Mouse (Mus musculus): Measurements from ENCODE around the gene Acad11. TPM values are rescaled to one million over a fixed set of nuclear protein-coding genes. Genes with fewer than 3 reads are reported as not detected.

Gene Acad11
- polyA plus RNA-seq, 1 experiment, result 27.9 TPM

DNA sequence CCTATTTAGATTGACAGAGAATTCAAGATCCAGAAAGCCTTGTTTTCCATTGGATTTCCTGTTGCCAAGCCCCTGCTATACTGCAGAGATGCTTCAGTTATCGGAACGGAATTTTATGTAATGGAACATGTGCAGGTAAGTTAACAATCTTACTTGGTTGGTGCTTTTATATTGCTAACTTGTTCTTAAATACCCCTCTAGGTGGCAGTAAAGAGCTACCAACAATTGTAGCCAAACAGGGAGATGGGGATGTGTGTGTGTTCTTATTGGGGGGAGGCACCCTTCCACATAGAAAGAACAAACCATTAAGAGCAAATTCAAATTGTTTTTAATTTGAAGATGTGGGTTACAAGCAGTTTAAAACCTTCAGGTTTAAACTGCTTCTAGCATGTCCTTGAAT is 12.6 kb downstream of the Acad11 start:
- Histone ChIP-seq H3K4me3 (ENCODE audit: insufficient read depth, low read length) (no peak overlapping the region), H3K27ac (ENCODE audit: insufficient read depth, low read length) (no peak overlapping the region), H3K4me1 (ENCODE audit: control insufficient read depth, insufficient read depth, low read length) (no peaks in the 10 kb centered on the region)
- TF ChIP-seq POLR2A (IDR thresholded peaks at IDR 0.05; ENCODE audit: extremely low read depth, insufficient read depth, low read length) (no peak), CTCF (IDR thresholded peaks at IDR 0.05; ENCODE audit: extremely low read depth, insufficient read depth, low read length) (no peak)

DNA sequence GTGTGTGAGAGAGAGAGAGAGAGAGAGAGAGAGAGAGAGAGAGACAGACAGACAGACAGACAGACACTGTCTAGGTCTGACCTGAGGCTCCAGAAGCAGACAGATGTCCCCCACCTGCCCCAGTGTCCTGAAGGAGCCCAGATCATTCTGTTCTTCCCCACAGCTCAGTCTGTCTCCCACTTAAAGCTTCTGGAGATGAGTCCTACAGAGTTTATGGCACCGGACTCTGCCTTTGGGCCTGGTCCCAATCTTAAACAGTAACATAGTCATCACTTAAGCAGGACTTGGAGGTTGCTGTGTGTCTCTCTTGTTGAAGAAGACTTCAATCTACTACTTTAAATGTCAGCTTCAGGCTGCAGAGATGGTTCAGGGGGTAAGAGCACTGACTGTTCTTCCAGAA is 15.6 kb downstream of the Acad11 start:
- Histone ChIP-seq H3K4me1 (ENCODE audit: control insufficient read depth, insufficient read depth, low read length) (no peaks in the 10 kb centered on the region), H3K27ac (ENCODE audit: insufficient read depth, low read length) (no peak overlapping the region), H3K4me3 (ENCODE audit: insufficient read depth, low read length) (no peak overlapping the region)
- TF ChIP-seq POLR2A (IDR thresholded peaks at IDR 0.05; ENCODE audit: extremely low read depth, insufficient read depth, low read length) (no peak), CTCF (IDR thresholded peaks at IDR 0.05; ENCODE audit: extremely low read depth, insufficient read depth, low read length) (no peak)

DNA sequence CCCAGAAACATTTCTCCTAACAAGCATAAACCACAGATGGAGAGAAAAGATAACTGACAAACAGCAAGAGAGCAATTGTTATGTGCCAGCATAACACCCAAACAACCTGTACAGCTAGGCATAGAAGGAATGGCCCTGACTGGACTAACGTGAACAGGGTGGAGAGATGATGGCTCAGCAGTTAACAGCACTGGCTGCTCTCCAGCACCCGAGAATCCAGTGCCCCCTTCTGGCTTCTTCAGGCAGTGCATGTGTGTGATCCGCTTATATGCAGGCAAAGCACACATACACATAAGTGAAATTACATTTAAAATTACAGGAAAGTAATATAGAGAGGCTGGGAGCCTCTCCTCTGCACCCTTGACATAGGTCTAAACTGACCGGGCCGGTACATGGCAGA is 16.2 kb downstream of the Acad11 start:
- H3K4me1 ChIP-seq (ENCODE audit: control insufficient read depth, insufficient read depth, low read length), result no peaks in the 10 kb centered on the region
- H3K4me3 ChIP-seq (ENCODE audit: insufficient read depth, low read length), result no peak overlapping the region
- TF ChIP-seq POLR2A (IDR thresholded peaks at IDR 0.05; ENCODE audit: extremely low read depth, insufficient read depth, low read length) (no peak), CTCF (IDR thresholded peaks at IDR 0.05; ENCODE audit: extremely low read depth, insufficient read depth, low read length) (peak; percentile 49; the same call in 1 of the 2 replicates)
- no peak overlapping the region for H3K27ac ChIP-seq (ENCODE audit: insufficient read depth, low read length)

DNA sequence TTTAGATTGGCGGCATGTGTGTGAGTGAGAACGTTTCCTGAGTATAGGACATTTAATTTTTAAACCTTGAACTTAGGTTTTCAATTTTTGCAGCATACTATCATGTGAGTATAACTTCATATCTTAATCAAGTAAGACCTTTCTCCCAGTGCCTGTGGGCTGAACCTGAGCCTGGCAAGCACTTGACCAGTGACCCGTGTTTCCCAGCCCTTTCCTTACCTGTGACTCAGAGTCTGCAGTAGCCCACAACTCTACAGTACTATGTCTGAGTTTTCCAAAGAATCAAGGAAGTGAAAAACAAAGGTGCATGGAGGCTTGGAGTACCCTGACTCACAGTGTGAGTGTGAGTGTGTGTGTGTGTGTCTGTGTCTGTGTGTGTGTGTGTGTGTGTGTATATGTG is 16.9 kb downstream of the Acad11 start:
- H3K4me1 ChIP-seq (ENCODE audit: control insufficient read depth, insufficient read depth, low read length), result no peaks in the 10 kb centered on the region
- TF ChIP-seq CTCF (IDR thresholded peaks at IDR 0.05; ENCODE audit: extremely low read depth, insufficient read depth, low read length) (no peak), POLR2A (IDR thresholded peaks at IDR 0.05; ENCODE audit: extremely low read depth, insufficient read depth, low read length) (no peak)

DNA sequence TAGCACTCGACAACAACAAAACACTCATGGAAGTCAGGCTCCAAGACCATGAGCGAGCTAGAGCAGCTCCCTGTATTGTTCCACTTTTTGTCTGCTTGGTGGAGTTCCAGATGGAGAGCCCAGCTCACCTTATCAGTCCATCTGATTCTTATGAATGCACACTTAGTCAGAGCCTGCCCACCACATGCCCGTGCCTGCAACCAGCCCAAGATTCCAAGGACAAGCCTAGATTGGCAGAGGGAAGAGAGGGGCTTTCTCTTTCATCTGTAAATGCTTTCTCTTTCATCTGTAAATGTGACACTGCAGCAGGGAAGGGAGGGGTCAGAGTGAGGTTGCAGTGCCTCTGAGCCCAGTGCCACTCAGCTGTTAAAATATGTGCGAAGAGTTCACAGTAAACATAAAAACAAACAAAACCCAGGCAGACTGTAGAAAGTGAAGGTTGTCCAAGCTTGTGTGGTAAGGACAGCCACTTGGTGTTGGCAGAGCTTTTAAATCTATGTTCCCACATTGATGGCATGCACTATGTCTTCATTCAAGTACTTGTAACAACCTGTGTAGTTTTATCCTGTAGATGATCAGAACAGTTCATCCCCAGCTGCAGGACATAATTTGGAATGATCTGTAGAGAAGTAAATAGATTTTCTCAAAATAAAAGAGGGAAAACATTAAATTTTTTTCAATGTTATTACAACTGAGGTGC is 22.7 kb downstream of the Acad11 start:
- TF ChIP-seq POLR2A (IDR thresholded peaks at IDR 0.05; ENCODE audit: extremely low read depth, insufficient read depth, low read length) (no peak), CTCF (IDR thresholded peaks at IDR 0.05; ENCODE audit: extremely low read depth, insufficient read depth, low read length) (no peak)
- Histone ChIP-seq H3K4me1 (ENCODE audit: control insufficient read depth, insufficient read depth, low read length) (no peaks in the 10 kb centered on the region), H3K27ac (ENCODE audit: insufficient read depth, low read length) (no peak overlapping the region), H3K4me3 (ENCODE audit: insufficient read depth, low read length) (no peak overlapping the region)

More for the DNA sequence above, 16.9 kb downstream of the Acad11 start:
- H3K4me3 ChIP-seq (ENCODE audit: insufficient read depth, low read length), result no peak overlapping the region
- H3K27ac ChIP-seq (ENCODE audit: insufficient read depth, low read length), result no peak overlapping the region

DNA sequence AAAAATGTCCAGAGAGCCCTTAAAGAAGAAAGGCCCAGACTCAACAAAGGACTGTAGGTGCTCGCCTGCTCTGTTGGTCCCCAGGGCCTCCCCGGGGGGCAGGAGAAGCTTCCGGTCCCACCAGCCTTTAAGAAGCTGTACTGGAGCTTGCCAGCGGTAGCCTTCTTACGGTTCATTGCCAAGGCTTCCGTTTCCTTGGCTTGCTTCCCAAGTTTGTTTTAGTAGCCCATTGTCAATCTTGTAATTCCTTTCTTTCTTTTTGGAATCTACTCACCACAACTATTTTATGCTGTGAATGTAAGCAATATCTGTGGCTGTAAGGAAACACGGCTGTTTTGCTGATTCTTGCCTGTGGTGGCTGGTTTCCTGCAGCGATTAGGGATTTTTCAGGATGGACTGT is 25.4 kb downstream of the Acad11 start:
- H3K4me3 ChIP-seq (ENCODE audit: insufficient read depth, low read length), result no peak overlapping the region
- TF ChIP-seq CTCF (IDR thresholded peaks at IDR 0.05; ENCODE audit: extremely low read depth, insufficient read depth, low read length) (no peak), POLR2A (IDR thresholded peaks at IDR 0.05; ENCODE audit: extremely low read depth, insufficient read depth, low read length) (no peak)
- no peaks in the 10 kb centered on the region for H3K4me1 ChIP-seq (ENCODE audit: control insufficient read depth, insufficient read depth, low read length)
- H3K27ac ChIP-seq (ENCODE audit: insufficient read depth, low read length), result no peak overlapping the region

DNA sequence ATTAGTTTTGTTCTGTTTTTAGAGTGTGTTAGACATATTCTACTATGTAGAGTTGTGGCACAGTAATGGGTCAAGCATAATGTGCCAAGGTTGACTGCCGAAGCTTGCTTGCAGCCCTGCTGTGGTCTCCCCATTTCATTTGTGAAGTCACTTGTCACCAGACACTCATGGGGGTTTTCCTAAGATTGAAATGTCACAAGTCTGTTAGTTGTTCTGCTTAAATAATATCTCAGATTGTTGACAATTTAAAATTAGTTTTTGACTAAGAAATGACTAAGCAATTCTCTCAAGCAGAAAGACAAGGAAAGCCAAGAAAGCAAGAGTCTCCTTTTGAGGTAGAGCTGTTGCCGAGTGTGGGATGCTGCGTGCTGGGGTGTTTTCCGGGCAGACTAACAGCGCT is 29.8 kb downstream of the Acad11 start:
- no peaks in the 10 kb centered on the region for H3K4me1 ChIP-seq (ENCODE audit: control insufficient read depth, insufficient read depth, low read length)
- TF ChIP-seq CTCF (IDR thresholded peaks at IDR 0.05; ENCODE audit: extremely low read depth, insufficient read depth, low read length) (no peak), POLR2A (IDR thresholded peaks at IDR 0.05; ENCODE audit: extremely low read depth, insufficient read depth, low read length) (no peak)
- no peak overlapping the region for H3K27ac ChIP-seq (ENCODE audit: insufficient read depth, low read length)
- H3K4me3 ChIP-seq (ENCODE audit: insufficient read depth, low read length), result no peak overlapping the region

DNA sequence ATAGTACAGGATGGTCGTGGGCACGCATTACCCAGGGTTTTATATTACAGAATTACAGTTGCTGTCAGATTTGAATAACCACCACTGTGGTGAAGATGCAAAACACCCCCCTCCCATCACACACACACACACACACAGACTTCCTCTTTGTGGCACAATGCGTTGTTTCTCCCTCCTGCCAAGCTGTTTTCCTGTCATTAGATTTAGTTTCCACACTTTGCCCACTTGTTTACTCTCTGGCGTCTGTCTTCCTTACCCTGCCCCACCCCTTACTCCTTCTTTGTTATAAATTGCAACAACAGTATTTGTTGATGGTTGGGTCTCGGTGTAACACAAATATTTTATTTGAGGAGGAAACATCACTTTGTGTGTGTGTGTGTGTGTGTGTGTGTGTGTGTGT is 35.1 kb downstream of the Acad11 start:
- no peak overlapping the region for H3K4me3 ChIP-seq (ENCODE audit: insufficient read depth, low read length)
- H3K4me1 ChIP-seq (ENCODE audit: control insufficient read depth, insufficient read depth, low read length), result peaks cover 2% of the 10 kb centered on the region
- no peak for TF ChIP-seq POLR2A (IDR thresholded peaks at IDR 0.05; ENCODE audit: extremely low read depth, insufficient read depth, low read length)
- no peak for TF ChIP-seq CTCF (IDR thresholded peaks at IDR 0.05; ENCODE audit: extremely low read depth, insufficient read depth, low read length)
- H3K27ac ChIP-seq (ENCODE audit: insufficient read depth, low read length), result no peak overlapping the region

DNA sequence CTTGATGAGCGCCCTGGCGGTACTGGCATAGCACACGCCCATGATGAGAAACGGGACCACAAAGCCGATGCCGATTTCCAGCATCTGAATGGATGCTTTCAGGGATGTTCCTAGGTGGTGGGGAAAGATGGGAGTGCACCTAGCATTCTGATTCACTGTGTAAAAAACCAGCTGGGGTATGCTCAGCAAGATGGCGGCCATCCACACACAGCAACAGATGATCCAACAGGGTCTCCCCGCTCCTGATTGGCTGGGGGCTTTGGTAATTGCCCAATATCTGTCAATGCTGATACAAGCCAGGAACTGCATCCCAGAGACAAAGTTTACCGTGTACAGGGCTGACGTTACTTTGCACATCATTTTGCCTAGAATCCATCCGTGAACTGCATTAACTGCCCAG is 35.9 kb downstream of the Acad11 start:
- Histone ChIP-seq H3K4me1 (ENCODE audit: control insufficient read depth, insufficient read depth, low read length) (peaks cover 2% of the 10 kb centered on the region), H3K4me3 (ENCODE audit: insufficient read depth, low read length) (no peak overlapping the region), H3K27ac (ENCODE audit: insufficient read depth, low read length) (no peak overlapping the region)
- TF ChIP-seq POLR2A (IDR thresholded peaks at IDR 0.05; ENCODE audit: extremely low read depth, insufficient read depth, low read length) (no peak), CTCF (IDR thresholded peaks at IDR 0.05; ENCODE audit: extremely low read depth, insufficient read depth, low read length) (no peak)

DNA sequence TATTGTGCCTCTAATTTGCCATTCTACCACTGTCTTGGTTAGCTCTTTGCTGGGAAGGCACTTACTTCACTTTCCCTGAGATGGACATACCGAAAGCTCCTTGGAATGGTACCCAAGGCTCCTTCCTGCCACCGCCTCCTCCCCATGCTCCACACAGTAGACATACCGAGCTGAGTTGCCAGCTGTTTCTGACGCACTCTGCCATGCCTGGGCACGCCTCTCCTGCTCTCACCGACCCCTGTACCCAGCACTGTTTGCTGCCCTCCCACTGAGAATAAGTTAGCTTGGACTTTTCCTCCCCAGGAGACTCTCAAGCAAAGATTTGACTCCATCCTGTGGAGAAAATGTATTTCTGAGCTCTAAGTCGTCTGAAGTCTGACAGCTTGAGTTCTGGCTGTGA is 37.6 kb downstream of the Acad11 start:
- Histone ChIP-seq H3K4me1 (ENCODE audit: control insufficient read depth, insufficient read depth, low read length) (peaks cover 2% of the 10 kb centered on the region), H3K27ac (ENCODE audit: insufficient read depth, low read length) (no peak overlapping the region), H3K4me3 (ENCODE audit: insufficient read depth, low read length) (no peak overlapping the region)
- no peak for TF ChIP-seq POLR2A (IDR thresholded peaks at IDR 0.05; ENCODE audit: extremely low read depth, insufficient read depth, low read length)
- TF ChIP-seq CTCF (IDR thresholded peaks at IDR 0.05; ENCODE audit: extremely low read depth, insufficient read depth, low read length), result no peak

Data from cortical plate, adult 2 months (tissue).